Mouse (Mus musculus) bone marrow macrophage, adult 2 months (primary cell): ENCODE results near the gene Cdc6. TPM values are rescaled to one million over a fixed set of nuclear protein-coding genes. Genes with fewer than 3 reads are reported as not detected.

Experiments used
- H3K27ac ChIP-seq: 2 replicates; pipeline ENCODE4 v1.5.1; 2012; ENCODE audit warnings: low read depth, low read length; ENCODE audit not compliant: insufficient read depth
- H3K4me1 ChIP-seq: 2 replicates; pipeline ENCODE4 v1.6.1; 2012; ENCODE audit warnings: low read length; ENCODE audit not compliant: control insufficient read depth, insufficient read depth
- H3K4me3 ChIP-seq: 2 replicates; pipeline ENCODE4 v1.5.1; 2012; ENCODE audit warnings: mild to moderate bottlenecking, low read length, moderate library complexity; ENCODE audit not compliant: insufficient read depth
- CTCF ChIP-seq: IDR thresholded peaks from 2 replicates; pipeline ENCODE4 v1.5.1; 2012; ENCODE audit warnings: low read depth, mild to moderate bottlenecking, low read length, moderate library complexity
- POLR2A ChIP-seq: IDR thresholded peaks from 2 replicates; pipeline ENCODE4 v1.6.1; 2012; ENCODE audit warnings: mild to moderate bottlenecking, low read depth, low read length, borderline replicate concordance
- polyA plus RNA-seq: library from polyadenylated mRNA; stranded (reverse); fragments of >200 nt; gene quantifications from 2 replicates; pipeline ENCODE4 v1.2.4, GENCODE M21; 2012; ENCODE audit not compliant: missing spikeins, insufficient read depth, insufficient read length

Gene Cdc6
- polyA plus RNA-seq, 1 experiment = 6.9 TPM

DNA sequence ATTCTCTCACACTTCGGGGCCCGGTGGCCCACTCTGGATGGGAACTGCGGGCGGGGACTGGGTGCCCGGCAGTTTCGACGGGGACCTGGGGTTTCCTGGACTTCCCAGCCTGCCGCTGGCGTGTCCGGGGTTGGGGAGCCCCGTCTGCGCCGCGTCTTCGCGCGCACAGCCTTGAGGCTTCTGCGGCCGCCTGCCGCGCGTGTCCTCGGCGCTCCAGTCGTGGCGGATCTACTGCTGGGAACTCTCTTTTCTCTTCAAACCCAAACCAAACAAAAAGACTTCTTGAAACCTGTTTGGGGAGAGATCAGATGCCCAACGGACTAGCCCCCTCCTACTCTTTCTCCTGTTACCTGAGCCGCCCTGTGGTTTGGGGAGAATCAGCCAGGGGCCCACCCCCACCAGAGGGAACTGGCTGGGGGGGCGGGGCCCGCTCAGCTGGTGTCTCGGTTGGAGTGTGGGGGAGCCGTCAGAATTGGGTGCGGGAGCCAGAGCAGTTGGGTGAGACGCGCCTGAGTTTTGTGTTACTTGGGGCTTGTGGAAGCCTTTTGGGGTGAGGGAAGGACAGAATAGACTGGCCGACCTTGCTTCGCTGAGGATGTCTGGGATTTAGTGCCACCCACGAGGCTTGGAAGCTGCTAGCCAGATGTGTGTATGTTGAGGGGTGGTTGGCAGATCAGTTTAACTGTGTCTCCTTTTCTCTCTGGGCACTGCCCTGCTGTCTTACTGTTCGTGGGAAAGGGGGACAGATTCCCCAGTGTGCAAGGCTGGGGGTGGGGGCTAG lies 30.5 kb downstream of the Cdc6 start:
- Histone ChIP-seq H3K4me3 (peak overlapping the region; percentile 78), H3K4me1 (peaks cover 47% of the 10 kb centered on the region), H3K27ac (peak overlapping the region; percentile 73)
- TF ChIP-seq POLR2A (no peak), CTCF (no peak)

DNA sequence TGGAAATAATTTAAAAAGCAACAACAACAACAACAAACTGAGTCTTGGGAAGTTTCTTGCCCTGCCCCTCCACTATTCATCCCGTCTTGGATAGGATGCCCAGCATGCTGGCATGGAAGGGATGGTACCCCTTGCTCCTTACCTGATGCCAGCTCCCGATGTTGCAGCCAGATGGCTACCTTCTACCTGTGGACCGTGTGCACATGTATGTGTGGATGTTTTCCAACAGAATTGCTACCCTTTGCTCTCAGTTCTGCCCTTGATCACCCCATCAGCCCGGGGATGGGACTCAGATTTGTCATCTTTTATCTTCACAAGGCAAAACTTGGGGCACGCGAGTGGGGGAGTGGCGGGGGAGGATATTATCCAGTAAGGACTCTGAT lies 31.1 kb downstream of the Cdc6 start:
- no peak for TF ChIP-seq POLR2A
- TF ChIP-seq CTCF = no peak
- peak overlapping the region; percentile 78 for H3K4me3 ChIP-seq
- H3K4me1 ChIP-seq = peaks cover 45% of the 10 kb centered on the region
- H3K27ac ChIP-seq = no peak overlapping the region

DNA sequence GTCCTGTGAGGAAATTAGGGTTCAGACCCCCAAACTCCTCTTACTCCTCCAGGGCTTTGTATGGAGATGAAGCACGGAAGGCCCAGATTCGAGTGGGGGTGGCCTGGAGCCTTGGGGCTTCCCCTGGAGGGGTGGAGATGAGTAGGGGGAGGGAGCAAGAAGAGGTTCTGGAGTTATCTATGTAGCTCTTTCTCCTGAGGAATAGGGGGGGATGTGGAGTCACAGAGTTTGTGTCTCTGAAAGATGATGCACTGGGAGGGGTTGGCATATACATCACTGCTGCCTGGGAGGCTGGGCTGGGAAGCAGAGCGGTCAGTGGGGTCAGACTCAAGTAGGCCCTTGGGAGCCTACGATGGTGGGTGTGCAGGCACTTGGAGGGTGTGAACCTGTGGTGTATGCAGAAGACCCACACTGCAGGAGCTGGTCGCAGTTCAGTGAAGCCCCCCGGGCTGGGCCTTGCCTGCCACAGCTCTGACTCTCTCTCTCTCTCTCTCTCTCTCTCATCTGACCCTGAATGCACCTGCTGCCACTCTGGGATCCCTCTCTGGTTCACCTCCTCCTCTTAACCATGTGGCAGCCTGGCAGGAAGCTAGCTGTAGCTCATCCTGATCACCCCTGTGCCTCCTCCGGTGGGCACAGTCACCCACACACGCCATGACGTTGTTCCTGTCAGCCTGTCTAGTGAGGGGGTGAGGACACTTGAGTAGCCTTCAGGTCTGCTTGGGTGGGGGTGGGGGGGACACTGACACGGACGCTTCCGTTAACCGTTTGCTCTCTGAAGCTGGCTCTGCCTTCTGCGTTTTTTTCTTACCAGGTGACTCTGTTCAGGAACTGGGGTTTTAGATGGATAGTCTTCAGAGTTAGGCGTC lies 31.7 kb downstream of the Cdc6 start:
- Histone ChIP-seq H3K27ac (no peak overlapping the region), H3K4me3 (peak overlapping the region; percentile 78), H3K4me1 (peaks cover 47% of the 10 kb centered on the region)
- TF ChIP-seq POLR2A = no peak
- TF ChIP-seq CTCF = no peak

DNA sequence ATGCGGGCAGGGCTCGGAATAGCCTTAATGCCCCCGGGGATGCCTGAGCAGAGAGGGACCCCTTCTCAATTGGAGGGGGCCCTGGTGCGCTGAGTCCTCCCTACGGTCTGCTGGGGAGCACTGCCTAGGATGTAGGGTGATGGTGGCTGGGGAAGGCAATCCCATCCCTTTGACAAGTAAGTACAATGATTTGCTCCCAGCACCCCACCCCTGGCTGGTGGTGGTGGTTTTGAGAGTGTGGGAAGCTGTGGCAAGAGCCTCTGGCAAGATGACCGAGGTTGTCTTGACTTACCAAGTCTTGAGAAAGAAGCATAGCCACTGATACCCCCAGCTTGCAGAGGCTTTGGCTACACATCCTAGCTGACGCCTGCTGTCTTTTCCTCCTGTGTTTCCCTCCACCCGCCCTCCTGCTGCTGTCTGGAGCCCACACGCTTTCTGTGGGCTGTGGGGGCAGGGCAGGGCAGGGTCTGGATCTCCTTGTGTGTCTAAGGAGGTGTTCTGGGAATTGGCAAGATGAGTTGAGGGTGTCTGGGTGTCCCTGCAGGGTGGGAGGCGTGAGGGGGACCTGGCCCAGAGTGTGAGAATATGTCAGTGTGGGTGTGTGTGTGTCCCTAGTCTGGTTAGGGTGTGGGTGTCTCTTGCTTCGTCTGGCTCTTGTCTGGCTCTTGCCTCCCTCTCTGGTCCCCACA lies 32.5 kb downstream of the Cdc6 start:
- Histone ChIP-seq H3K27ac (no peak overlapping the region), H3K4me1 (peaks cover 51% of the 10 kb centered on the region), H3K4me3 (no peak overlapping the region)
- no peak for TF ChIP-seq CTCF
- no peak for TF ChIP-seq POLR2A

DNA sequence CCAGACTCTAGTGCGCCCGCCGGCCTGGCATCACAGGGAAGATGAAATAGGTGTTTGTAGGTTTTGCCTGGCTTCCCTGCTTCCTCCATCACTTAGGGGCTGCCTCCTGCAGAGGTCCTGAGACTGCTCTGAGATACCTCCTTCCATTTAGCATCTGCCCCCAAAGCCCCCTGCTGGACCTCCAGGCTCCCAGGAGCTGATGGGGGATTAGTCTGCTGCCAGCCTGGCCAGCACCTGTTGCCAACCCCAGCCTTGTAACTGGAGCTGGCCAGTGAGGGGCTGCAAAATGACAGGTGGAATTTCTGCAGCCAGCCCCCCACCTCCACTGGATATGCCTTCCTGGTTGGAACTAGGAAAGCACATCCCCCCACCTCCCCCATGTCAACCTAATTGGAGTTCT lies 33.2 kb downstream of the Cdc6 start:
- peak overlapping the region; percentile 95 for H3K27ac ChIP-seq
- peak overlapping the region; percentile 58 for H3K4me3 ChIP-seq
- H3K4me1 ChIP-seq = peaks cover 58% of the 10 kb centered on the region
- TF ChIP-seq CTCF (no peak), POLR2A (no peak)

DNA sequence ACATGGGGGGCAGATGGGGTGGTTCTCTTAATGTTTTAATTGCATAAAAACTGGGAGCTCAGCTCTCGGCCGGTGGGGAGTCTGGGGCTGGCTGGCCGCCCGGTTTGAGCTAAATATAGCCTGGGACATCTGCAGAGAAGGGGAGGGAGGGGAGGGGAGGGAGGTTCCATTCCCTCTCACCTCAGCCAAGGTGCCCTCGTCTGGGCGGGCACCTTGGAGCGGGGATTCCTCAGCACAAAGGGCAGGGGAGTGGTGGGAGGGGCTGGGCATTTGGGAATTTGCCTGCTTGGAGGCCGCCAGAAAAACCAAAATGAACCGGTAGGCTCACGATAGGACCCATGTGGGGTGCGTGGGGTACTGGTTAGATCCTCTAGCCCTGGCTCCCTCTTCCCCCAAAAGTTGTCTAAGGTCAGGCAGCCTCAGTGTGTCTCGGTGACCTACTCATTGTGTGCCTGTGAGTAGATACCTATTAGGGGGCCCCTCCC lies 33.8 kb downstream of the Cdc6 start:
- no peak for TF ChIP-seq CTCF
- TF ChIP-seq POLR2A = no peak
- Histone ChIP-seq H3K4me3 (peak overlapping the region; percentile 58), H3K27ac (peak overlapping the region; percentile 95), H3K4me1 (peaks cover 63% of the 10 kb centered on the region)

DNA sequence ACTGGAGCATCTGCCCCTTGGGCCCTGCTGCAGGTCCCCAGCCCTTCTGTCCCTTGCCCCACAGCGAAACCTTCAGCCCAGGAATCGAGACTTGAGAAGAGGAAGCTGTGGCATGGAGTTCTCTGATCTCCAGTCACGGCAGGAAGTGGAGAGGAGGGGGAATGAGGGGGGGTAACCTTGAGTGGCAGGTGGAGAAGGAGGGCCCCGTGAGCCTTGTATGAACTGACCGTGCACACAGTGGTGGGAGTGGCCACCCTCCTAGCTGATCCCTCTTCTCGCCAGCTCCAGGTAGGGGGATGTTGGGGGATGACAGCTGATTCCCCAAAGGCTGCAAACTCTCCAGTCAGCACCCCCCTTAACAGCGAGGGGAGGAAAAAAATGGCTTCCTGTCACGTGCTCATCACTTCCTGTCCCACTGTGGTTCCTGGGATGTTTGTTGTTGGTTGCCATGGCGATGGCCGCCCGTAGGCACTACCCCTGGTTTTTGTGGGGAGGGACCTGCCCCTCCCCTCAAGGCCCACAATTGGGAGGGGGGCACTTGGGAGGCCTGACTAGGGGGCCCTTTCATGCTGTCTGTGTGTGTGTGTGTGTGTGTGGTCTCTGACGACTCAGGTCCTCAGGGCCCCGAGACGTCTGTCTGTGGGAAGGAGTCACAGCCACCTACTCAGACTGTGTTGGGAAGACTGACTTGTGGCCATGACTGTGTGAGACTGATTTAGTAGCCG lies 34.4 kb downstream of the Cdc6 start:
- H3K4me1 ChIP-seq = peaks cover 59% of the 10 kb centered on the region
- H3K27ac ChIP-seq = peak overlapping the region; percentile 95
- TF ChIP-seq POLR2A (no peak), CTCF (no peak)
- peak overlapping the region; percentile 58 for H3K4me3 ChIP-seq

DNA sequence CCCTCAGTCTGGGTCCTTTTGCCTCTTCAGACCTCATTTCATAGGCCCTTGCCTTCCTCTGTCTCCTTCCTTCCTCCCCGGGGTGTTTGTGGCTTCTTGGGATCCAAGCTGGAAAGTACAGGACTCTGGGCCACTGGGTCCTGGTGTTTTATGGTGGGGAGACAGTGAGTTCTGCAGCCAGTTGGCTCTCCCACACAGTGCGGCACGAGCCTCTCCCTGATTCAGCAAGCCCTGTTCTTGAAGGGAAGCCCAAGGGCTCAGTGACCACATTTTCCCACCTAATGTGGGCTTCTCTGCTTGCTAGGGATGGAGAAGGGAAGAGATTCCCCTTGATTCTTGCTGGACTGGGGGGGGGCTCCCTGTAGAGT lies 34.9 kb downstream of the Cdc6 start:
- H3K27ac ChIP-seq = peak overlapping the region; percentile 95
- peaks cover 65% of the 10 kb centered on the region for H3K4me1 ChIP-seq
- no peak for TF ChIP-seq CTCF
- no peak for TF ChIP-seq POLR2A
- H3K4me3 ChIP-seq = peak overlapping the region; percentile 58

DNA sequence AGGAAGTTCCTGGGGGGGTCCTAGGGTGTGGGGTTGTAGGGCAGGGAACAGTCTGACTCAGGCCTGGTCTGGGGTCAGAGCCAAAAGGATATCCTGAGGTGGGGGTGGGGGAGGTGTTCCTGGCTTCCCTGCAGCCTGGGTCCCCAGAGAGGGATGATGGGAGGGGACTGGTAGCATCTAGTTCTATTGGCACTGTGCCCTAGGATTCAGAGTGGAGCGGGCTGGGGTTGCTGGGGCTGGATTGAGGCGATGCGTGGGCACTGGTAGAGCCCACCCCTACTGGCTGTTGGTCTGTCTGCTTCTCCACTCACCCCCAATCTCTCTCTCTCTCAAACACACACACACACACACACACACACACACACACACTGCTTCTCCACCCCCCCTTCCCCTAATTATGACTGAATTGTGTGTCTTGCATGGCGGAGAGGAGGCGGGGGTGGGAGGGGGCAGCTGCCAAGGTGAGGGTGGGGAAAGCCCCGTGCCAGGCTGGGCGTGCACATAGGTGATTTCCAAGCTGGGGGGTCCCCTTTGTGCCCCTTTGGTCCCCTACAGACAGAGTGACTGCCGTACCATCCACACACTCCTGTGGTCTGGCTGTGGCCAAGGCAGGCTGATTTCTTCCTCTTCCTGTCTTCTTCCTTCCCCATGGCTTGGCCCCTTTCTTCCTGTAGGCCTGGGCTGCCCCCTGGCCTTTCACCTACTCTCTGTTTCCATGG lies 35.5 kb downstream of the Cdc6 start:
- TF ChIP-seq CTCF = no peak
- TF ChIP-seq POLR2A = no peak
- Histone ChIP-seq H3K4me3 (peak overlapping the region; percentile 58), H3K27ac (peak overlapping the region; percentile 95), H3K4me1 (peaks cover 69% of the 10 kb centered on the region)
